Mouse (Mus musculus) regulatory T cell (primary cell): ENCODE results near the gene Dirc2.

Experiments
- in situ Hi-C: fragments of 300-600 bp; cut with MboI, MseI; formaldehyde crosslinking; loops from one replicate; pipeline ENCODE4 v1.15.1; 2025; ENCODE audit warnings: high pct_unique_total_duplicates

Dirc2 gene

DNA sequence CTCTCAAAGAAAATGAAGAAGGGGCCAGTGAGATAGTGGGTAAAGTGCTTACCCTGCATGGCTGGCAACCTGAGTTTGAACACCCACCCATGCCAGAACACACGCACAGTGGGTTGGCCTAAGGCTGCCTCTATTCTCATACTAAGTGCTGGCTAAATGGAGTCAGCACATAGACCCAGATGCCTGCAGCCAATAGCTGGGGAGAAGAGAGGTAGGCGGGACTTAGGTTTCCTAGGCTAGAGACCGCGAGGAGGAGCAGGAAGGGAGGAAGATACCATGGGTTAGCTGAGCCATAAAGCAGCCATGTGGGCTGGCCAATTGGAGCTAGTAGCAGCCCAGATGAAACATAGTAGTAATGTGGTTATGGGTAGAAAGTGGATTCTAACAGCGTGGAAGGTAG is 3.4 kb upstream of the Dirc2 start:
- in situ Hi-C loops = loop anchor here (5.0 kb wide), 1 partner anchor 45 kb away; no protein-coding TSS in a partner anchor

GRCm38 (mm10) chr16:35771606-35772005 is 2.5 kb upstream of the Dirc2 start:
- in situ Hi-C loops = loop anchor here (5.0 kb wide), 1 partner anchor 46 kb away; no protein-coding TSS in a partner anchor

- in situ Hi-C loops = loop anchor here (5.0 kb wide), 1 partner anchor 46 kb away; no protein-coding TSS in a partner anchor
These were observed 2.0 kb upstream of the Dirc2 start for GRCm38 (mm10) chr16:35771141-35771540.

GRCm38 (mm10) chr16:35769878-35770657 is 912 bp upstream of the Dirc2 start, which contains the start of gene Hspbap1:
Gene Hspbap1 (plus strand): TSS chr16:35770375.
- in situ Hi-C loops = loop anchor here (5.0 kb wide), 1 partner anchor 47 kb away; no protein-coding TSS in a partner anchor

- in situ Hi-C loops = no loop called here
These were observed 729 bp downstream of the Dirc2 start for GRCm38 (mm10) chr16:35768469-35768784.

DNA sequence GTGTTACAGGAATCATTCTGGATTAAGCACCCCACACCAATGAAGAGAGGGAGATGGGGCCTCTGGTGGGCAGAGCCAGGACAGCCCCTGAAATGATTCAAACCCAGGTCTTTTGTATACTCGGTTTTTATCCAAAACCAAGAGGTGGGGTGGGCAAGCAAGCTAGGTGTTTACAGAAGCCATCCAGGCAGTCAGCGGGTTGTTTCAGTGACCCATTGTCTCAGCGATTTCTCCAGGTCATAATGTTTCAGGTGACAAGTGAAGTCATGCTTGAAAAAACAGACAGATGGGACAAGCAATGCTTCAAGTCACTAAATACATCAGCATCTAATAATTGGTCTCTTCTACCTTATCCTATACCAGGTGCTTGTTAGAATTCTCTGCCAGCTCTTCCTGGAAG is 2.8 kb downstream of the Dirc2 start:
- in situ Hi-C loops = no loop called here

- in situ Hi-C loops = no loop called here
These were observed 3.7 kb downstream of the Dirc2 start for GRCm38 (mm10) chr16:35765449-35765848.

- in situ Hi-C loops = no loop called here
These were observed 4.2 kb downstream of the Dirc2 start for GRCm38 (mm10) chr16:35764941-35765340.

GRCm38 (mm10) chr16:35763590-35764296 is 5.4 kb downstream of the Dirc2 start:
- in situ Hi-C loops = no loop called here

- in situ Hi-C loops = no loop called here
These were observed 9.8 kb downstream of the Dirc2 start for GRCm38 (mm10) chr16:35759401-35759800.

- in situ Hi-C loops = no loop called here
These were observed 12.5 kb downstream of the Dirc2 start for GRCm38 (mm10) chr16:35756697-35757096.

DNA sequence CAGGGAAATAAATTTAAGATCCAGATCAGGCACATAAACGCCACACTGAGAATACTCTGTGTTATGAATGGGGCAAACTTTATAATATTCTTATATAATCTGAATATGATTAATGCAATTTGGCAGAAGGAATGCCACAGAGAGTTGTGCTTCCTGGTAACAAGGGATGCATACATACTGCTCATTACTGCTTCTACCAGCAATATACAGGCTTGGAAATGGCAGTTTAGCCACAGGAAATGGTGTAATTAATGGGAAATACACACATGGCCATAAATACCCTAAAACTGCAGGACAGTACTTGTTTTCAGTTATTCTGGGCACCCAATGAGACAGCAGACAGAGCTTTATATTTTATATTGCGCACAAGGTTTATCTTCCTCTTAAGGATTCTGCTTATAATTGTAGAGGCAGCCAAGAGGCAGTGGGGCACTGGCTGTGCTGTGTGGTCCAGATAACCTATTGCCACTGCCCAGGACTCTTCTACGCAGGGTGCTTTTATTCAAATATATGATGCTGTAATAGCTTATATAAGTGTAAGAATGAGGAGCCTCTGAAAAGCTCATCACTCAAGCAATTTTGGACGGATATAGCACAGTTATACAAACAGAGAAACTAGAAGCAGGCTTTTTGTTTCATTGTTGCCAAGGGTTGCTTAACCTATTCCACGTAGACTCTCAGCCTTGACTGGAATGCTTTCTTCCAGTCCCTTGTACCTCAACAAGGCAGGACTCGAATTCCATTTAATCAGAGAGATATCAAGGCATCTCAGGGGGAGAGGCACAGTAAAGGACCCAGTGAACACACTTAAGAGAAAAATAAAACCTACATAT is 13.4 kb downstream of the Dirc2 start:
- in situ Hi-C loops = no loop called here

DNA sequence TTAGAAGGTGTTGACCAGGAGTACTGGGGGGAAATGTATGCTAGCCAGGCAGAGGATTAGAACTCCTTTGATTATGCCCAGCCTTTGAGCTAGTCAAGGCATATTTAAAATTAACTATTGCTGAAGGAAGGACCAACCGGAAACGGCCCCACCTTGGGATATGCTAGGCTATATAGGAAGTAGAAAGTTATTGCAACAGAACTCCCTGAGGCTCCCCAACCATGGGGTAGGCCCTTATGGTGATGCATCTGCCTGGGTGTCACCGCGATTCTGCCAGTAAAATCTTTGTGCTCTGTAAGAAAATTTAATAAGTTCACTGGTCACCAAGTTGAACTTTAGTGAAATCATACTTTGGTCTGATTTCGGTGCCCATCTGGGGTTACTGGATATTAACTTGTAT is 15.2 kb downstream of the Dirc2 start:
- in situ Hi-C loops = no loop called here

- in situ Hi-C loops = no loop called here
These were observed 17.3 kb downstream of the Dirc2 start for GRCm38 (mm10) chr16:35751841-35752240.

DNA sequence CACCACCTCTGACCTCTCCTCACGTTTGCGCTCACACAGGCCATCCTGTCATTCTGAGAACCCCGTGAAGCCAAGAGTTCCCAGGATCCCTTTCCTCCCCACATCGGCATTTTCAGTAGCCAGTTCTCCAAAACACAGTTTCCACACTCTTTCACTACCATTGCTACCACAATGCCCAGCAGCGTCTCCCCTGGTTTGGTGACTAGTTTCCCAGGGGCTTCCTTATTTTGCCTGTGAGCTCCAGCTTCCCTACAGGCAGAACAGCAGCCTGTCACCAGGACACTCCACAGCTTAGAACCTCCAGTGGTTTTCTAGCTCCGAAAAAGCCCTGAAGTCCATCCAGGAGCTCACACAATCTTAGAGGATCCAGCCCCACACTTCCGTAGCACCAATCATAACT is 19.8 kb downstream of the Dirc2 start:
- in situ Hi-C loops = no loop called here

DNA sequence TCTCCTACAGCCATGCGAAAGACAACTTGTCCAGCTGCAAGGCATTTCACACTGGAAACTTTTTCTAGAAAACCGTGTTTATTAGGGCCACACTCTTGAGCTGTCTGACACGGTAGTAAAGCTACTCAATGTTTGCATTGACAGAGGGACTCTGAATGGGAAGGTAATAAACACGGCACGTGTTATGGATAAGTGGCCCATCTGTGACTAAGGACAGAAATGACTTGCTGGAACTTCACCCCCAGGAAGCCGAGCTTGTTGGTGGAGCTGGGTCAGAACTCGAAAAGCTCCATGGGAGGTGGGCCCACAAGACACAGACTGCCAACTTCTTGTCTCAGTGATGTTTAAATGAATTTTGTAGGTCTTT is 20.9 kb downstream of the Dirc2 start:
- in situ Hi-C loops = no loop called here

DNA sequence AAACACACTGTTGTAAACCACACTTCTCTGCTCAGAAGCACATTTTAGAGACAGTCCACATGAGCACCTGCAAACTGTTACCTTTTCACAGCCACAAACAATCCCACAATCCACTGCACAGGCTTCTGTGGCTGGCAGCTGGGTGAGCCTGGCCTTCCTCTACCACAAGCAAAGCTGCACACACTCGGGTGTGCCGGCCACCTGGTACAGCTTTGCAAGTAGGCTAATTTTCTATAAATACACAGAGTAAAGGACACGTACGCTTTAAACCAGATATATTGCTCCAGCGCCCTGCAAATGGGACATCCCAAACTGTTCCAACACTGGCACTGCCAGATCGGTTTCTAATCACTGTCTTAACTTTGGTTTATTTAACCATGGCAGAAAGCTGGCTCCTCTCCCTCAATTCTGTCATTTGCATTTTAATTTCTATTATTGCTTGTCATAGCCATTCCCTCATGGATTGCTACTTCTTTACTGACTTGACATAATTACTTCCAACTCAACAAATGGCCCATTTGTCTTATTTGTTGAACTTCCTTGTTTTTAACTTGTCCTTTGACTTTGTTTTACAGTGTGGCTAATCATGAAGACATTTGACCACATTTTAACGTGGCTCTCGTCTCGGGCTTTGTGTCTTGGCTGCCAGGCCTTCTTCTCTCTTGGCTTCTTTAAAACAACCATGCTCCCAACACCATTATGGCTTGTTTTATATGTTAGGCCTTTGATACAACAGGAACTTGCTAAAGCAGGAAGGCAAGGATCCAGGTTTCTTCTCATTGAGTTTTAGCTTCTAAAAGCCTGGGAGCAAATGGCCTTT is 21.5 kb downstream of the Dirc2 start:
- in situ Hi-C loops = no loop called here

GRCm38 (mm10) chr16:35742251-35742937 is 26.8 kb downstream of the Dirc2 start:
- in situ Hi-C loops = no loop called here

- in situ Hi-C loops = no loop called here
These were observed 27.5 kb downstream of the Dirc2 start for GRCm38 (mm10) chr16:35741621-35742020.

DNA sequence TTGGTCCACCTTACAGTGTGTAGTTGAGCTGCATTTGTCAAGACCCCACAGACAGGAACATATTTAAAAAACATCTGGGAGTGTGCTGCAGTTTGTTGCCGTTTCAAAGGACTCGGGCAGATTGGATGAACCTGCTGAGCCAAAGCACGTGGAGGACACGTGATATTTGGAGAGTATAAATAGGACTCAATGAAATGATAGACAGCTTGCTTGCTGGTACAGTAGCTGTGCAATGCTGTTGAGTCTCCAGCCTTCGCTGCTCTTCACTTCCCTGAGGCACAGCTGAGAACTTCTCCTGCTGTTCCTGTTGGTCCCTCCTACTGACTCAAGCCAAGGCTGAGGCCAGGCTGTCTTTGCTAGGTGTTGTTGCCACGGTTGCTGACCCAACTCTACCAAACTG is 28.2 kb downstream of the Dirc2 start:
- in situ Hi-C loops = no loop called here

GRCm38 (mm10) chr16:35740357-35740756 is 28.8 kb downstream of the Dirc2 start:
- in situ Hi-C loops = no loop called here
